Mouse (Mus musculus) gastrocnemius, postnatal 14 days (tissue): ENCODE measurements around the gene Hsf4. TPM values are rescaled to one million over a fixed set of nuclear protein-coding genes. Genes with fewer than 3 reads are reported as not detected.
A peak's percentile ranks its signal among the peaks of the same experiment; 100 is the strongest.
"Not testable (repeated sequence)": the region's sequence is repeated elsewhere in the genome, so short reads cannot be mapped to it uniquely, and the experiment has no call there.

Source experiments
- DNase-seq: peaks from one replicate; pipeline ENCODE4 v3.0.0; 2021; ENCODE audit warnings: mixed read lengths
- intact Hi-C: fragments of 180-260 bp; cut with DNase I; formaldehyde crosslinking; loops from one replicate; pipeline ENCODE4 v1.15.1; 2025; ENCODE audit warnings: low total_unique reads
- total RNA-seq, 2 experiments: library from RNA; stranded (reverse); gene quantifications; 2 replicates each; pipeline ENCODE4 v1.2.3; 2021

Gene Hsf4
- total RNA-seq, 2 experiments from 2014 or later: 0.95 to 1.4 TPM

DNA sequence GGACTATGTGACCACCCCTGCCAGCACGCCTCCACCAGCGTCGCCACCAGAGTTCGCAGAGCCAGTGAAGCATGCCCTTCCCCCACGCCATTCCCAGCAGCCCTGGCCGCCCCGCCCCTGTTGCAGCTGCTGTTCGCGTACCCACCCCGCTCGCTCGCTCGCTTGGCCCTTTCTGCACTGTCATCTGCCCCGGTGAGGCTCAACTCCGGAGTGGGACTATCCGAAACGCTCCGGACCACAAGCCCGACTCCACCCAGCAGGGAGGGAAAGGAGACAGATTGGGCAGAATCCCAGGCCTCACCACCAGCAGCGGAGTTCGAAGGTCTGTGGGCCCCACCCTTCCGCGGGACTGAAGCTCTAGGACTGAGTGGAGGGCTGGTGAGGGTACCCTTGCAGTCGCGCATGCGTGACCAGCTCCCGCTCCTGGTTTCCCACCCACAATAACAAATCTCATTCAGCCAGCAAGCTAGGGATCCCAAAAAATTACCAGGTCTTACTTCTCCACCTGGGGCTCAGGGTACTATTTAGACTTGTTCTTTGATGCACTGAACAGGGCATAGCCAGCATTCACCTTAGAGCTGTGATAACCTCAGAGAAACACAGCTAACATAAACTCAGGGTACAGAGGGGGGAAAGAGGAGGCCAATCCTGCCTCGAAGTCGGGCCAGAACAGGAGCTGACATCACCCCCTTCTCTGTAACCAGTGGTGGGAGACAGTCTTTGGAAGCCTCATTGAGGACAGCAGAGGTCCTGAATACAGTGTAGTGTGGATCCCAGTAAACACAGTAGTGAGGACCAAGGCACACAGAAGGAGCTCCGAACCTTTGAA lies 6.9 kb downstream of the Hsf4 start:
- peak; percentile 80 for DNase-seq
- intact Hi-C loops: no loop called here

DNA sequence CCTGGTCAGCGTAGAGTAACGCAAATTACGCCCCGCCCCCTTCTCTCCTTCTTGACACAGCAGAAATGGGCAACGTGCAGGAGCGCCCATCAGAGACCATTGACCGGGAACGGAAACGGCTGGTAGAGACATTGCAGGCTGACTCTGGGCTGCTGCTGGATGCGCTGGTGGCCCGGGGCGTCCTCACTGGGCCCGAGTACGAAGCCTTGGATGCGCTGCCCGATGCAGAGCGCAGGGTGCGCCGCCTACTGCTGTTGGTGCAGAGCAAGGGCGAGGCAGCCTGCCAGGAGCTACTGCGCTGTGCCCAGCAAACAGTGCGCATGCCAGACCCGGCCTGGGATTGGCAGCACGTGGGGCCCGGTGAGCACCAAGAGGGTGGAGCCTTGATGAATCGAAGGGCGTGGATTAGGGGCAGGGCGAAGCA lies 9.3 kb downstream of the Hsf4 start:
- intact Hi-C loops: no loop called here
- DNase-seq: peak; percentile 85

DNA sequence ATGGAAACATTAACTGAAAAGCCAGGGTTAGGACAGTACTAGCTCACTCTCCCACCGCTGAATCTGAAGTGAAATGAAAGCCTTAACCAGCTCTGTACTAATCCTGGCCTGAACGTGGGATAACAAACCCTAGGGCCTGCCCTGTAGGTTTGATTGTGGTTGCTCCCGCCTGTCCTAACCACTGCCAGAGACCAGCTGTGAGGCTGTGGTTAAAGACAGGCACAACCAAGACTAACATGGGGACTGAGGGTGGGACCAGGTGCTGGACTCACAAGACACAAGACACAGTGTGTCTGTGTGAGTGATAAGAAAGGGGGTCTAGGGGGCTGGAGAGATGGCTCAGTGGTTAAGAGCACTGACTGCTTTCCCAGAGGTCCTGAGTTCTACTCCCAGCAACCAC lies 11.0 kb downstream of the Hsf4 start:
- no peak for DNase-seq
- intact Hi-C loops: no loop called here

DNA sequence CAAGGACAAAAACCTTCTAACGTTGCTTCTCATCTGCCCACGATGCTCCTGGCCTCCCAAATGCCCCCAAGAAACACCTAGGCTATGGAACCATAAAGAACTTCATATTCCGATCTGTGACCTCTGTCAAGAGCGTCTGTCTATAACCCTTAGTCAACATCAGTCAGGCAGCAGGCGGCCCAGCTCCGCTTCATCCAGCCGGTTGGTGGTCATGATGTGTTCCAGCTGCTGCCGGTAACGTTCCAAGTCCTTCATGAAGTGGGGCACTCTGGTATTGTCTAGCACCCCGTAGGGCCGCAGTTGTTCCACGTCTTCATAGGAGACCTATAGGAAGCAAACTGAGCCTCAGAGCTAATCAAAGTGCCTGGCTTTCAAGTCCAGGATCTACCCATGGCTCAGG lies 12.2 kb downstream of the Hsf4 start:
- no peak for DNase-seq
- intact Hi-C loops: no loop called here

DNA sequence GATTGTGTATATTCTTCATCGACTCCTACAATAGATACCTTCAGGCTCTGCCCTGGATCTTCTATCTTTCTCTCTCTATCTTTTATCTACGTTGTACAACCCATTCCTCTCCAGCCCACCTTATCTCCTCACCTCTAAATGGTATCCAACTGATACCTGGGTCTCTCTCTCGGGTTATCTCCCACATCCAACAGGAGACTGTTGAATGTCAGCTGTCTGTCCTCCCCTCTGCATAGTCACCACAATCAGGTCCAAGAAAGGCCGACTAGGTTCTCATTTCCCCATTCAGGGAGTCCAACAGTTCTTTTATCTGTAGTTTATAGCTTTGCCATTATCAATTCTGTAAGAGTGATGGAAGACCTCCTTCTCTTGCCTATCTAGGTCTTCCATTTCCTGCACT lies 12.6 kb downstream of the Hsf4 start:
- intact Hi-C loops: no loop called here
- DNase-seq: no peak

DNA sequence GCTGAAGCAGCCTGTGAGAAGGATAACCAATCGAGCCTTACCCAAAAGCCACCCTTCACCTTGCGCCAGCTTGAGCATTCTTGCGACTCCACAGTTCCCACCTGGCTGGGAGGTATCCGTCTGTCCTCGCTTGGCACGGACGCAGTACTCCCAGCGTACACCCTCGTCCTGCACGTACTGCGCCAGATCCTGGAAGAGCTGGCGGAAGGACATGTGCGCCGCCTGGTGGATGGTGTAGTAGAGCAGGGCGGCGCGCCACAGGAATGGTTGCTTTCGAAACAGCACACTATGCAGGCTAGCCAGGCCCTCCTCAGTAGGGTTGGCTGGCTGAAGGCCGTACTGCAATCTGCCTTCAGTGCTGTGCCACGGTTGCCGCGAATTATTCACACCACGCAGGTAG lies 13.5 kb downstream of the Hsf4 start:
- intact Hi-C loops: no loop called here
- peak; percentile 57 for DNase-seq

DNA sequence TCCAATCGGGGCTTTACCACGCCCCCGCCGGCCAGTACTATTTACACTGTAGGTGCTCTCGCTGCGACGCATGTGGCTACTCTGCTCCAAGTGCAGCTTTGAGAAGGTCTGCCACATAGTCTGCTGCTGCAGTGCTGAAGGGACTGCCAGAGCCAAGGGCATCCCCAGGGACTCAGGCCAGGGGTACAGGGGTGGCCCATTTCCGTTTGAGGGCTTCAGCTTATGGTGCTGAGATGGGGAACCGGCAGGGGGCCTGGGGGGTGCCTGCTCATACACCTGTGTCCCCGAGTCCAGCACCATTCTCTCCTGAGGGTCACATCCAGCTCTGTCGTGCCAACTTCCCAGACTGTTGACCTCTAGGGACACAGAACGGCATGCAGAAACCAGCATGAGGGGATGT lies 15.9 kb downstream of the Hsf4 start:
- intact Hi-C loops: no loop called here

DNA sequence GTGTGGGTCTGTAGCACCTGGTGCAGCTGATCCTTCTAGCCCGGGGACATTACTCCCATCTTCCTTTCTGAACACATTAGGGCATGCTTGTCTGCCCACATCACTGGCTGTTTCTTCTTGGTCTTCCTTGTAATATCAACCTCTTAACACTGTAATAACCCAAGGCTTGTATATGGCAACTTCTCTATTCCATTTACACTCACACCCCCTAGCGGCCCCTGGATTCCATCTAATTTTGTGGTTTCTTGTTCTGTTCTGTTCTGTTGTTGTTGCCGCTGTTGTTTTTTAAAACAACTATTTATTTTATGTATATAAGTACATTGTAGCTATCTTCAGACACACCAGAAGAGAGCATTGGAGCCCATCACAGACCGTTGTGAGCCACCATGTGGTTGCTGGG lies 17.3 kb downstream of the Hsf4 start:
- no peak for DNase-seq

More for the DNA sequence above, 15.9 kb downstream of the Hsf4 start:
- no peak for DNase-seq

DNA sequence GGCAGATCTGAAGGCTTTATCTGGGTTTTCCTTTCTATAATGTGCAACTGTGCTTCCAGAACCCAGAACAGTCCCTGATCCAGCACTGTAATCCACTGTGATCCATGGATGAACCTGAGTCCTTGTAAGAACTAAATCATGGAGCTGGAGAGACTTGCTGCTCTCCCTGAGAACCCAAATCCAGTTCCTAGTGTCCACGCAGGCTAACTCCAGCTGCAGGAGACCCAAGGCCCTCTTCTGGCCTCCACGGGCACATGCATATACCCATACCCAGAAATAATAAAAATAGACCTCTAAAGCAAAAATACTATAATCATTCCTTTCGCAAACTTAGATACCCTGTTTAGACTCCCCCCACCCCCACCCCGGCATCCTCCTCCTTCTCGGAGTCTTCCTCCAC lies 18.6 kb downstream of the Hsf4 start:
- DNase-seq: no peak
- intact Hi-C loops: no loop called here

More for the DNA sequence above, 17.3 kb downstream of the Hsf4 start:
- intact Hi-C loops: no loop called here

DNA sequence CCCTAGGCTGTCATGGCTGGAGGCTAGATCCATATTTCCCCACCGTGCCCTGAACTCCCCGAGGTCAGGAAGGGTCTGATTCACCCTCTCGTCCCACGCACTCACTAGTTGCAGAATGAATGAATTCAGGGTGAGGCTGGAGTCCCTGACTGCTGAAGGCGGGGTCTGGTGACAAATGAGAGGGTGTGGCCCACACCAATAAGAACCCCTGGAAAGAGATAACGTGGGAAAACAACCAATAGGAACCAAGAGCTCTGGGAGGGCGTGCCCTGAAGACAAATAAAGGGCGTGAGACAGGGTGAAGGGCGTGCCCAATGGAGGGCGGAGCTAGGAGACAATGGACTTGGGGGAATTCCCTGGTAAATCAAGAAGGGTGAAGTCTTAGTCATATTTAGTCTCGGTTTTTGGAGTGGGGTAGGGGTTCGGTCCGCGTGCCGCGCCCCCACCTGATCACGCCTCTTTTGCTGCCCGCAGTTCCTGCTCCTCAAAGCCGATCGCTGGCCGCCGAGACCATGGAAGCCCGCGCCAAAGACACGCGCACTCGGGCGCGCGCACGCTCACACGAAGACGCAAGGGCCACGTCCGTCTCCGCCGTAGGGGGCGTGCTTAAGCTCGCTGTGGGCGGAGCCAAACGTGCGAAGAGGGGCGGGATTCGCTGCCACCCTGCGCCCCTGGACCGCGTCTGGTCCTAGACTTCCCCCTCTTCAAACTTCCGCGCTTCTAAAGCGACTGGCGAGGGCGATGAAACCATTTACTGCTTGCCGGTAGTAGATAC lies 19.5 kb downstream of the Hsf4 start:
- peak; percentile 91 for DNase-seq
- intact Hi-C loops: no loop called here

DNA sequence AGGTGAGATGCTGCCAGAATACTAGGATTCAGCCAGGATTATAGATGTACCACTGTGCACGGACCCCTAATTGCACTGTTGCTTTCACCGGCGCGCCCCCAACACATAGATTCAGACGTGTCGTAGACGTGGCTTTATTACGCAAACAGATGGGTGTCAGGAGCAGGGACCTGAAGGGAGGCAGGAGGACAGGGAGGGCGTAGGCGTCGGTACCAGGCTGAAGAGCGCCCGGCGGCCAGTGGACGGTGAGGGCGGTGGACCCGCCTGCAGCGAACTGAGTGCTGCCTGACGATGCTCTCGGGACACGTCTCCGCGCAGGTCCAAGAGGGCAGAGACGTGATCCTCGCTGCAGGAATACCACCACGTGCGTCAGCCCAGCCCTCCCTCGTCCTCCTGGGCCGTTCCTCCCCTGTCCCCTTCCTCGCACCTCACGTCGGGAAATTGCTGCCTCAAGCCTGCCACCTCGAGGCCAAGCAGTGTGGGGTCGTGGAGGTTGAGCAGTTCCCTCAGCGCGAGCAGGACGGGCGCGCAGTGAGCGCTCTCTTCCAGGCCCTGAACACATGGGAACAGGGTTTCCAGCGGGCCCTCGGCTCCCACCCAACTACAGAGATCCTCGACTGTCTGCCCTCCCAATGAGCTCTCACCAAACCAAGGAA lies 20.3 kb downstream of the Hsf4 start, which contains the start of gene 4931428F04Rik:
4931428F04Rik (minus strand) TSS at position 60 of the 656 bp plus-strand sequence.
- intact Hi-C loops: no loop called here
- peak; percentile 58 for DNase-seq

DNA sequence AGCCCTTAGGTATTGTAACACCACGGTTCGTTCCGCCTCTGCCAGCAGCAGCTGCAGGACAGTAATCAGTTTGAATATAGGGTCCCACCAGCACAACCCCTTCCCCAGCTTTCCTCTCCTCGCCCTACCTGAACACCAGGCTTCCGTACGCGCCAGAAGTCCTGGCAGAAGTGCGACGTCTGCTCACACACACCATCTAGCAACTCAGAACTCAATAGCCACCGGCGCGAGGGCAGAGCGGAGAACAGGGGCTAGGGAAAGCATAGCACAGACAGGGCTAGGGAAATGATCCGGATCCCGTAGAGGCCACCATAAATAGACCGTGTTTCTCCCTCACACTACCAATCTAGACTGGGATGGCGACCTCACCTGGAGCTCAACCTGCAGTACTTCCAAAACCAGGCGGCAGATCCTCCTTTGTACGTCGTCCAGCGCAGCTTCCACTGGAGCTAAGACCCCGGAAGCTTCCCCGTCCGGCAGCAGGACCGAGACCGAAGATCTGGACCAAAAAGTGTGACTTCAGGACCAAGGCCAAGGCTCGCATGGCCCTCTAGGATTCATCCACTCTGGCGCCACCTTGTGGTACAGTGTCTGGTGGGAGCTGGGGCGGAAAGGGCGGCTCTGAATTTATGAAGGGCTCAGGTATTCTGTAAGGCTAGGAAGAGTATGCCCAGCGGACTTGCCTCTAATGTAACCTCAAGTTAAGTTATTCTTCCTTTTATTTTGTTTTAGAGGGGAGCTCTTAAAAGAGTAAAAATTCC lies 21.1 kb downstream of the Hsf4 start:
- peak; percentile 92 for DNase-seq
- intact Hi-C loops: no loop called here

DNA sequence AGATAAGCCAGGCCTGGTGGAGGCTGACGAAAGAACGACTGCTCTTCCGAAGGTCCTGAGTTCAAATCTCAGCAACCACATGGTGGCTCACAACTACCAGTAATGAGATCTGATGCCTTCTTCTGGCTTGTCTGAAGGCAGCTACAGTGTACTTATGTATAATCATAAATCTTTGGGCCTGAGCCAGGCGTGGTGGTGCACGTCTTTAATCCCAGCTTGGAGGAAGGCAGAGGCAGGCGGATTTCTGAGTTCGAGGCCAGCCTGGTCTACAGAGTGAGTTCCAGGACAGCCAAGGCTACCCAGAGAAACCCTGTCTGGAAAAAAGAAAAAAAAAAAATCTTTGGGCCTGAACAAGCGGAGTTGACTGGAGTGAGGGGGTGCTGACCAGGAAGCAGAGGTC lies 21.8 kb downstream of the Hsf4 start:
- DNase-seq, intact Hi-C loops: not testable (repeated sequence)

DNA sequence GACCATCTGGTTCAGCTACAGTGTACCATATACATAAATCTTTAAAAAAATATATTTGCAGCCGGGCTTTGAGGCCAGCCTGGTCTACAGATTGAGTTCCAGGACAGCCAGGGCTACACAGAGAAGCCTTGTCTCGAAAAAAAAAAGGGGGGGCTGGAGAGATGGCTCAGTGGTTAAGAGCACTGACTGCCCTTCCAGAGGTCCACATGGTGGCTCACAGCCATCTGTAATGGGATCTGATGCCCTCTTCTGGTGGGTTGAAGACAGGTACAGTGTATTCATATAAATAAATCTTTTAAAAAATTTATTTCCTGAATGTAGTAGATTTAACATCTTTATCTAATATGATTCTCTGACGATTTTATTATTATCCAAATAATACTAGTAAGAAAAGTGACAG lies 22.2 kb downstream of the Hsf4 start:
- DNase-seq, intact Hi-C loops: not testable (repeated sequence)

DNA sequence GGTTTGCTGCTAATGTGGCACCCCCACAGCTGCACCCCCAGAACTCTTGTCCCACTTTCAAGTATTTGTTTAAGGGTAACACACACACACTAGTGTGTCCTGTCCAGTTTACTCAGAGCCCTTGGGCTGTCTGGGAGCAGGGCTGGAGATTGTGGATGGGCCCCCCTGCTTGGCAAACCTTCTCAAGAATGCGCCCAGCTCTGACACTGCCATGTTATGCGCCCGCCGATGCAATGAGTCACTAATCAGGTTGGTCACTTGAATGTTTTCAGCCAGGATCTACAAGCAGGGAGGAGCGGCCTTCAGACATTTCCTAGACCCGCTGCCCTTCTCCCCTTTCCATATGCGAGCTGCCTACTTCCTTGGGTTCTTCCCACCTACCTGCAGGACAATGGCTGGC lies 22.9 kb downstream of the Hsf4 start:
- DNase-seq: no peak
- intact Hi-C loops: no loop called here

DNA sequence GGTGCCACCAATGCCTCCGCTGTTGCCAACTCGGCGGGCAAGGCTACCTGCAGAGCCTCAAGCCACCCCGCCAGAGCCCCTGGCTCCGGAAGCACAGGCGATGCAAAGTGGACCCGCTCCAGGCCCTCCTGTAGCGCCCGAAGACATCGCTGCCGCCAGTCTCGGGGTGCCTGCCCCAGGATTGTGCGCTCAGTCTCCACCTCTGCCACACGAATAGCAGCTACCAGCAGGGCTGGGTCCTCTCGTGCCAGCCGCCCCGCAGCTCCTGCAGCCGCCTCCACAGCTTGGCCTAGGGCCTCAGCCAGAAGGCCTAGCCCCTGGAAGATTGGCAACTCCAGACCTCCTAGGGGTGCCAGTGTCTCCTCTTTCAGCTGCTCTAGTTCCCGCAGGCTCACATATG lies 23.8 kb downstream of the Hsf4 start:
- no peak for DNase-seq
- intact Hi-C loops: no loop called here

DNA sequence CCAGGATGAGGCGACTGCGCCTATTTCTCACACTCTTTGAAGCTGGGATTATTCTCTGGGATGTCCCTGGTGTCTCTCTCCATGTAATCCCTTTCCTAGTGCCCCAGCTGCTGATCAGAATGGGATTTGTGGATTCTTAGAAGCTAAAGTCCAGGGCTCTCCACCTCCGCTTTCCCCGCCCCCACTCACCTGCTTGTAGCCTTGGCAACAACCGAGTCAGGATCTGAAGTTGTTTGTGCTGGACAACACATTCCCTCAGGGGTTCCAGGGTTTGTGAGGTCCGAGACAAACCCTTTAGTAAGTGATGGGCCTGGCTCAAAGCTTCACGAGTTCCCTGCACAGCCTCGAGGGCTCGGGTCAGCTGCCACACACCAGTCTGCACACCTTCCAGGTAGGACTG lies 25.2 kb downstream of the Hsf4 start:
- intact Hi-C loops: no loop called here
- DNase-seq: no peak

DNA sequence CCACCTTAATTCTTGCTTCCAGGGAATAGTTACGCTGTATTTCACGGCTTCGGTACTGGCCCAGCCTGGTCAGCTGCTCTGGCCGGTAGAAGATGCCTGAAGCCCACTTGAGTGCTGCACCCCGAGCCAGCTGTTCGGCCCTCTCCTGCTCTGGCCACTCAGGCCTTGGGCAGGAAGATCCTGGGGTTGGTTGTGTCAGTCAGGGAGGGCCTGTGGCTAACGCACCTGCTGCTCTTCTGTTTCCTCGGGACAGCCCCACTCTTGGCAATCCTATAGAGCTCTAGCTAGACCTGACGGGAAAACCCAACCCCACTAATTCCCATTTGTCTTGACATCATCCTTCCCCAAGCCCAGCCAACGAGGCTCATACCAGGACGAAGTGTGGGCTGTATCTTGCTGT lies 25.7 kb downstream of the Hsf4 start:
- intact Hi-C loops: no loop called here

DNA sequence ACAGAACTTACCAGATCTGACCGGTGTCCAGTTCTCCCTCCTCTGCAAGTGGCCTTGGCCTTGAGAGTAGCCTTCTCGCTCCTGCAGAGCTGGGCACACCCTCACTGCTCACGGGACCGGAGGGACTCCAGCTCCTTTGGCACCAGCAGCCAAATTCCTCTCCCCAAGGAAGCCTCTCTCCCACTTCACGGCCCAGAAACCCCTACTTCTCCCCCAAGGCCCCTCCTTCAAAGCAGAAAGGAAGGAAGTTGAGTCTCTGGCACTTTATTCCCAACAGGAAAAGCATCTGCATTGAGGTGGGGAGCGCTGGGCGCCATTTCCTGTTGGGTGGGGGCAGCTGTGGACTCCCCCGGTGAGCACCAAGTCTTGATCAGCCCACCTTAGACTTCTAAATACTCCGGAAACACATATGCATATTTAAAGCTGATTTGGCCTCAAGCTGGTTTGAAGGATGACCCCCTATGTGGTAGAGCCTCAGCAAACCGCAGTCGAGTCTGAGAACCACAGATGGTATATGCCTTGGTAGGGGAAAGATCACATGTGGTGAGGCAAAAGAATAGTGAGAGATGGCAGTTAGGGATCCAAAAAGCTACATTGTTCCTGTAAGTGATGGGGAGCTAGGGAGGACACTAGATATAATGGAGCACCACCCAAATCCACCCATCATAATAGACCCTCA lies 26.4 kb downstream of the Hsf4 start, which contains the start of gene Exoc3l:
Exoc3l (minus strand) TSS at position 207 of the 679 bp plus-strand sequence.
- intact Hi-C loops: no loop called here
- no peak for DNase-seq

More for the DNA sequence above, 25.7 kb downstream of the Hsf4 start:
- DNase-seq: no peak
